Mouse (Mus musculus): ENCODE results near the gene Mblac1. TPM values are rescaled to one million over a fixed set of nuclear protein-coding genes. Genes with fewer than 3 reads are reported as not detected.
A peak's percentile ranks its signal among the peaks of the same experiment; 100 is the strongest.

The Mblac1 gene
- total and polyA plus RNA-seq, 2 experiments from 2014 or later: 5.6 to 6.8 TPM

DNA sequence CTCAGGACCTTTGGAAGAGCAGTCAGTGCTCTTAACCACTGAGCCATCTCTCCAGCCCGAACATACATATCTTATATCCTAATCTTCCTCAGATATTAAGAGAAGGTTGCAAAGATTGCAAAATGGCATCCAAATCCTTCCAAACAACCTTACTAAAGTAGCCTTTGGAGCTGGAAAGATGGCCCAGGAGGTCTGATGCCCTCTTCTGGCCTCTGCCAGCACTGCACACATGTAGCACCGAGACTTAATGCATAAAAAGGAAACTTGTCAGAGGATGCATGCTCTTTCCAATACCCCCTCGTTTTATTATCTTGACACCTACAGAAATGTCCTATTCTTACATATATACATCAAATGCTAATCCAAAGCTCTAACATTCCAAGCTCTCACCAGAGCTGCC is 33.9 kb downstream of the Mblac1 start:
- no peak overlapping the region for H3K9ac ChIP-seq (replicated peaks; ENCODE audit: low read depth, low read length)
- H3K4me2 ChIP-seq (ENCODE audit: low read depth, low read length): no peak overlapping the region
- H3K27me3 ChIP-seq (ENCODE audit: control insufficient read depth, insufficient read depth, low read length): no peaks in the 10 kb centered on the region
- 54% methylated on average over 3 of the region's 3 CpGs for WGBS
- H3K4me3 ChIP-seq (ENCODE audit: low read depth, low read length): no peak overlapping the region
- no peak overlapping the region for H3K27ac ChIP-seq (ENCODE audit: low read depth)
- ATAC-seq (ENCODE audit: insufficient read depth, low read depth) (no peak), DNase-seq (ENCODE audit: low spot score) (no peak)
- TF ChIP-seq EP300 (IDR thresholded peaks at IDR 0.05; ENCODE audit: low read depth) (no peak), CTCF (IDR thresholded peaks at IDR 0.05; ENCODE audit: low read depth) (peak; percentile 40)
- no peaks in the 10 kb centered on the region for H3K36me3 ChIP-seq (replicated peaks; ENCODE audit: control insufficient read depth, insufficient read depth, low read length)
- H3K9me3 ChIP-seq (replicated peaks; ENCODE audit: control insufficient read depth, low read length): no peaks in the 10 kb centered on the region
- no peaks in the 10 kb centered on the region for H3K4me1 ChIP-seq (ENCODE audit: control insufficient read depth, insufficient read depth)

DNA sequence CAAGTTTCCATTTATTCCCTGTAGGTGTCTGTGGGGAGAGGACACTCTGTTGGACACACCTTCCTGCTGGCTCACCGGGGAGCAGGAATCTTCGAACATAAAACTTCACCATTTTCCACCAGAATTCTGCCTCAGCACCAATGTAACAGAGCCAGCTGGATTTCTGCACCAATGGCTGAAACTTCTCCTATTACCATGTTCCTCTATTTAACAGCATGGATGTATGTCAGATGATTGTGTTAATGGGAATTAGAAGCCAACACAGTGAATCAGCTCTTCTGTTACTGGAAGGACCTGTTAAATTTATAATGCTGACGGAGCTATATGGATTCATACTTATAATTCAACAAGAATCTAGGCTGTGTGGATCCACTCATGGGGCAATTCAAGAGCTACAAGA is 35.4 kb downstream of the Mblac1 start:
- H3K9me3 ChIP-seq (replicated peaks; ENCODE audit: control insufficient read depth, low read length): no peaks in the 10 kb centered on the region
- ATAC-seq (ENCODE audit: insufficient read depth, low read depth) (no peak), DNase-seq (ENCODE audit: low spot score) (no peak)
- no peak for TF ChIP-seq EP300 (IDR thresholded peaks at IDR 0.05; ENCODE audit: low read depth)
- no peak for TF ChIP-seq CTCF (IDR thresholded peaks at IDR 0.05; ENCODE audit: low read depth)
- 82% methylated on average over 3 of the region's 3 CpGs for WGBS
- no peak overlapping the region for H3K4me3 ChIP-seq (ENCODE audit: low read depth, low read length)
- H3K27me3 ChIP-seq (ENCODE audit: control insufficient read depth, insufficient read depth, low read length): no peaks in the 10 kb centered on the region
- H3K4me1 ChIP-seq (ENCODE audit: control insufficient read depth, insufficient read depth): no peaks in the 10 kb centered on the region
- no peaks in the 10 kb centered on the region for H3K36me3 ChIP-seq (replicated peaks; ENCODE audit: control insufficient read depth, insufficient read depth, low read length)
- no peak overlapping the region for H3K27ac ChIP-seq (ENCODE audit: low read depth)
- no peak overlapping the region for H3K9ac ChIP-seq (replicated peaks; ENCODE audit: low read depth, low read length)
- no peak overlapping the region for H3K4me2 ChIP-seq (ENCODE audit: low read depth, low read length)

DNA sequence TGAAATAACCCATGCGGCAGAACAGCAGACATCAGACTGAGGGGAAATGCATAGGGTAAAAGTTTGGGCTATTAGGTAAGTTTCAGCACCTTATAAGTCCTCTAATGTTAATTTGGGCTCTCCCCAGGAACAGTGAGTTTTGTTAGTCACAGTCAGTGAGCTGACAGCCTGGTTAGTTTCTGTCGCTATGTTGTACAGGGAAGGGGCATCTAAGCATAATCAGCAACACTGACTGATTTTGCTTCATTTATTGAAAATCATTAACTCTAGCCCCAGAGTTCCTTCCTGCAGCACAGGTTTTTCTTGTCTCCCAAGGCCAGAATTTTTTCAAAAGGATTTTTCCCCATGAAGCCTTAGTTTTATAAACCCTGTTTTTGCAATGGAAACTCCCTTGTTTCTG is 39.7 kb downstream of the Mblac1 start:
- H3K27ac ChIP-seq (ENCODE audit: low read depth): no peak overlapping the region
- no peak overlapping the region for H3K9ac ChIP-seq (replicated peaks; ENCODE audit: low read depth, low read length)
- H3K4me3 ChIP-seq (ENCODE audit: low read depth, low read length): no peak overlapping the region
- TF ChIP-seq CTCF (IDR thresholded peaks at IDR 0.05; ENCODE audit: low read depth): no peak
- TF ChIP-seq EP300 (IDR thresholded peaks at IDR 0.05; ENCODE audit: low read depth): no peak
- H3K36me3 ChIP-seq (replicated peaks; ENCODE audit: control insufficient read depth, insufficient read depth, low read length): no peaks in the 10 kb centered on the region
- WGBS: 70% methylated on average over 2 of the region's 2 CpGs
- H3K4me1 ChIP-seq (ENCODE audit: control insufficient read depth, insufficient read depth): no peaks in the 10 kb centered on the region
- no peak for ATAC-seq (ENCODE audit: insufficient read depth, low read depth)
- no peaks in the 10 kb centered on the region for H3K9me3 ChIP-seq (replicated peaks; ENCODE audit: control insufficient read depth, low read length)
- no peak for DNase-seq (ENCODE audit: low spot score)
- H3K4me2 ChIP-seq (ENCODE audit: low read depth, low read length): no peak overlapping the region
- no peaks in the 10 kb centered on the region for H3K27me3 ChIP-seq (ENCODE audit: control insufficient read depth, insufficient read depth, low read length)

DNA sequence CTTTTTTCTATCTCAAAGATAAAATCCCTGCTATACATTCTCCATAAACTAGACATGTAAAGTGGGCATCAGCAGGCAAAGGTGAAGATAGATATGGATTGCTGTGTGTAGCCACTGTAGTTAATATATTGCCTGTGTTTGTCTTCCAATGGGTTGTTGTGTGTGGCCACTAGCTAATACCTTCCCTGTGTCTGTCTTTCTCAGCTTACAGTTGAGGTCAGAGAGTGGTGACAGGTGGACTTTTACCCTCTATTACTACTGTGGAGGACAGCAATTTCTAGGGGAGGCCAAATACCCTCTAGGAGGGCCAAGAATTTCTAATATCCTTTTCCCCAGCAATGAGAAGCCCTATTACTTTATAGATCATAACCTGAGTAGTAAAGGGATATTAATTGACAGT is 40.1 kb downstream of the Mblac1 start:
- Histone ChIP-seq H3K9ac (replicated peaks; ENCODE audit: low read depth, low read length) (no peak overlapping the region), H3K4me3 (ENCODE audit: low read depth, low read length) (no peak overlapping the region), H3K4me2 (ENCODE audit: low read depth, low read length) (no peak overlapping the region), H3K27ac (ENCODE audit: low read depth) (no peak overlapping the region), H3K9me3 (replicated peaks; ENCODE audit: control insufficient read depth, low read length) (no peaks in the 10 kb centered on the region), H3K27me3 (ENCODE audit: control insufficient read depth, insufficient read depth, low read length) (no peaks in the 10 kb centered on the region), H3K36me3 (replicated peaks; ENCODE audit: control insufficient read depth, insufficient read depth, low read length) (no peaks in the 10 kb centered on the region), H3K4me1 (ENCODE audit: control insufficient read depth, insufficient read depth) (no peaks in the 10 kb centered on the region)
- no peak for ATAC-seq (ENCODE audit: insufficient read depth, low read depth)
- TF ChIP-seq EP300 (IDR thresholded peaks at IDR 0.05; ENCODE audit: low read depth): no peak
- TF ChIP-seq CTCF (IDR thresholded peaks at IDR 0.05; ENCODE audit: low read depth): no peak
- DNase-seq (ENCODE audit: low spot score): no peak

DNA sequence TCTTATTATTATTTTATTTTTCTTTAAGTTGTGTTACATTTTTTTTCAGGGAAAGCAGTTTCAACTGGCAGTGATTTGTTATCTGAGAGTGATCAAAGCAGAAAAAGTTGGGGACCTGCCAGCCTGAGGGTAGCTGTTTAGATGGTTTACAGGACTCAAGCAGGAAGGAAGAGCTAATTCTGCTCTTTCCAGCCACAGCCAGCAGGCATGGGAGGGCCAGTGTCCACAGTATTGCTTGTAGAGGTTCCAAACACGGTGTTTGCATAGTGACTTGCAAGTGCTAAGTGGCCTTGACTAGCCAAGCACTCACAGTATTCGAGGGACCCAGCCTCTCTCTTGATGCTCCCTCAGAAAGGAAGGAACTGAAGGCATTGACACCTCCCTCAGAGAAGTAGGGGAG is 47.4 kb downstream of the Mblac1 start:
- 24% methylated on average over 2 of the region's 2 CpGs for WGBS
- ATAC-seq (ENCODE audit: insufficient read depth, low read depth) (no peak), DNase-seq (ENCODE audit: low spot score) (no peak)
- H3K4me2 ChIP-seq (ENCODE audit: low read depth, low read length): no peak overlapping the region
- no peaks in the 10 kb centered on the region for H3K36me3 ChIP-seq (replicated peaks; ENCODE audit: control insufficient read depth, insufficient read depth, low read length)
- H3K9me3 ChIP-seq (replicated peaks; ENCODE audit: control insufficient read depth, low read length): no peaks in the 10 kb centered on the region
- no peak overlapping the region for H3K27ac ChIP-seq (ENCODE audit: low read depth)
- no peaks in the 10 kb centered on the region for H3K27me3 ChIP-seq (ENCODE audit: control insufficient read depth, insufficient read depth, low read length)
- H3K4me1 ChIP-seq (ENCODE audit: control insufficient read depth, insufficient read depth): no peaks in the 10 kb centered on the region
- TF ChIP-seq EP300 (IDR thresholded peaks at IDR 0.05; ENCODE audit: low read depth) (no peak), CTCF (IDR thresholded peaks at IDR 0.05; ENCODE audit: low read depth) (no peak)
- no peak overlapping the region for H3K9ac ChIP-seq (replicated peaks; ENCODE audit: low read depth, low read length)
- no peak overlapping the region for H3K4me3 ChIP-seq (ENCODE audit: low read depth, low read length)

MicroRNAs encoded within 50 kb of the gene (microRNA counts, 519-probe panel; counts per million panel counts)
- microRNA mmu-miR-106b (5,915 counts per million, percentile 76 among the panel's probes with 10 or more counts), microRNA mmu-miR-25 (7,340 counts per million, percentile 87 among the panel's probes with 10 or more counts), microRNA mmu-miR-93 (5,368 counts per million, percentile 69 among the panel's probes with 10 or more counts)

Small RNAs within 50 kb of the gene (microRNA-seq; reads per million reads assigned to microRNA genes)
- gene Mir106b: 3,316 reads per million, percentile 90 among the genes with 10 or more reads in this experiment
- 446 reads per million, percentile 73 among the genes with 10 or more reads in this experiment for gene Mir25
- 5,145 reads per million, percentile 93 among the genes with 10 or more reads in this experiment for gene Mir93

Other genes with a start within 250 kb of the Mblac1 start
- gene Gjc3, start 231.2 kb upstream of the Mblac1 start, total RNA-seq (2014; rRNA removed; ENCODE audit: low replicate concordance): 0.92 TPM in 1 of 2 replicates, not detected in the other
- 0.05 and 0.08 TPM in 2 replicates for gene Gjc3, start 231.2 kb upstream of the Mblac1 start, polyA plus RNA-seq (2015; fragmentation: Nextera tagmentation; extraction: Ambion mirVana)
- 4.2 TPM in 1 of 2 replicates, not detected in the other for gene Azgp1, start 212.8 kb upstream of the Mblac1 start, total RNA-seq (2014; rRNA removed; ENCODE audit: low replicate concordance)
- gene Azgp1, start 212.8 kb upstream of the Mblac1 start, polyA plus RNA-seq (2015; fragmentation: Nextera tagmentation; extraction: Ambion mirVana): 0.08 TPM in 1 of 2 replicates, not detected in the other
- gene Smok3a, start 173.1 kb upstream of the Mblac1 start, total RNA-seq (2014; rRNA removed; ENCODE audit: low replicate concordance): not detected in 2 replicates
- gene Smok3a, start 173.1 kb upstream of the Mblac1 start, polyA plus RNA-seq (2015; fragmentation: Nextera tagmentation; extraction: Ambion mirVana): not detected in 2 replicates
- not detected in 2 replicates for gene Smok3b, start 172.9 kb upstream of the Mblac1 start, total RNA-seq (2014; rRNA removed; ENCODE audit: low replicate concordance)
- not detected in 2 replicates for gene Smok3b, start 172.9 kb upstream of the Mblac1 start, polyA plus RNA-seq (2015; fragmentation: Nextera tagmentation; extraction: Ambion mirVana)
- not detected in 2 replicates for gene Smok3c, start 141.1 kb upstream of the Mblac1 start, total RNA-seq (2014; rRNA removed; ENCODE audit: low replicate concordance)
- not detected in 2 replicates for gene Smok3c, start 141.1 kb upstream of the Mblac1 start, polyA plus RNA-seq (2015; fragmentation: Nextera tagmentation; extraction: Ambion mirVana)
- 10.9 and 19.1 TPM in 2 replicates for gene Zkscan1, start 109.2 kb upstream of the Mblac1 start, total RNA-seq (2014; rRNA removed; ENCODE audit: low replicate concordance)
- 5.4 and 6.5 TPM in 2 replicates for gene Zkscan1, start 109.2 kb upstream of the Mblac1 start, polyA plus RNA-seq (2015; fragmentation: Nextera tagmentation; extraction: Ambion mirVana)
- 7.7 and 14.0 TPM in 2 replicates for gene Zscan21, start 77.4 kb upstream of the Mblac1 start, total RNA-seq (2014; rRNA removed; ENCODE audit: low replicate concordance)
- 25.0 and 25.2 TPM in 2 replicates for gene Zscan21, start 77.4 kb upstream of the Mblac1 start, polyA plus RNA-seq (2015; fragmentation: Nextera tagmentation; extraction: Ambion mirVana)
- gene Zfp113, start 38.6 kb upstream of the Mblac1 start, total RNA-seq (2014; rRNA removed; ENCODE audit: low replicate concordance): 15.3 and 24.8 TPM in 2 replicates
- gene Zfp113, start 38.6 kb upstream of the Mblac1 start, polyA plus RNA-seq (2015; fragmentation: Nextera tagmentation; extraction: Ambion mirVana): 8.3 and 9.3 TPM in 2 replicates
- 39.9 and 45.6 TPM in 2 replicates for gene Cops6, start 33.2 kb upstream of the Mblac1 start, total RNA-seq (2014; rRNA removed; ENCODE audit: low replicate concordance)
- gene Cops6, start 33.2 kb upstream of the Mblac1 start, polyA plus RNA-seq (2015; fragmentation: Nextera tagmentation; extraction: Ambion mirVana): 281 and 291 TPM in 2 replicates
- 13.9 and 24.1 TPM in 2 replicates for gene Ap4m1, start 22.3 kb upstream of the Mblac1 start, total RNA-seq (2014; rRNA removed; ENCODE audit: low replicate concordance)
- 6.1 and 6.5 TPM in 2 replicates for gene Ap4m1, start 22.3 kb upstream of the Mblac1 start, polyA plus RNA-seq (2015; fragmentation: Nextera tagmentation; extraction: Ambion mirVana)
- gene Mcm7, start 21.9 kb upstream of the Mblac1 start, total RNA-seq (2014; rRNA removed; ENCODE audit: low replicate concordance): 39.5 and 67.6 TPM in 2 replicates
- 33.3 and 39.9 TPM in 2 replicates for gene Mcm7, start 21.9 kb upstream of the Mblac1 start, polyA plus RNA-seq (2015; fragmentation: Nextera tagmentation; extraction: Ambion mirVana)
- 52.8 and 77.7 TPM in 2 replicates for gene Taf6, start 6.9 kb upstream of the Mblac1 start, total RNA-seq (2014; rRNA removed; ENCODE audit: low replicate concordance)
- 33.4 and 39.1 TPM in 2 replicates for gene Taf6, start 6.9 kb upstream of the Mblac1 start, polyA plus RNA-seq (2015; fragmentation: Nextera tagmentation; extraction: Ambion mirVana)
- 3.6 and 4.7 TPM in 2 replicates for gene Cnpy4, start 6.8 kb upstream of the Mblac1 start, total RNA-seq (2014; rRNA removed; ENCODE audit: low replicate concordance)
- gene Cnpy4, start 6.8 kb upstream of the Mblac1 start, polyA plus RNA-seq (2015; fragmentation: Nextera tagmentation; extraction: Ambion mirVana): 8.7 and 11.4 TPM in 2 replicates
- gene Nxpe5, start 31.6 kb downstream of the Mblac1 start, total RNA-seq (2014; rRNA removed; ENCODE audit: low replicate concordance): 0.76 TPM in 1 of 2 replicates, not detected in the other
- gene Nxpe5, start 31.6 kb downstream of the Mblac1 start, polyA plus RNA-seq (2015; fragmentation: Nextera tagmentation; extraction: Ambion mirVana): 0.07 TPM in 1 of 2 replicates, not detected in the other
- gene Lamtor4, start 61.2 kb downstream of the Mblac1 start, total RNA-seq (2014; rRNA removed; ENCODE audit: low replicate concordance): 60.2 and 102 TPM in 2 replicates
- 101 and 104 TPM in 2 replicates for gene Lamtor4, start 61.2 kb downstream of the Mblac1 start, polyA plus RNA-seq (2015; fragmentation: Nextera tagmentation; extraction: Ambion mirVana)
- 12.0 and 13.4 TPM in 2 replicates for gene BC037034, start 69.7 kb downstream of the Mblac1 start, total RNA-seq (2014; rRNA removed; ENCODE audit: low replicate concordance)
- 0.96 and 1.1 TPM in 2 replicates for gene BC037034, start 69.7 kb downstream of the Mblac1 start, polyA plus RNA-seq (2015; fragmentation: Nextera tagmentation; extraction: Ambion mirVana)
- not detected in 2 replicates for gene Gal3st4, start 78.5 kb downstream of the Mblac1 start, total RNA-seq (2014; rRNA removed; ENCODE audit: low replicate concordance)
- gene Gal3st4, start 78.5 kb downstream of the Mblac1 start, polyA plus RNA-seq (2015; fragmentation: Nextera tagmentation; extraction: Ambion mirVana): 0.47 and 0.60 TPM in 2 replicates
- not detected in 2 replicates for gene Gm43720, start 85.6 kb downstream of the Mblac1 start, total RNA-seq (2014; rRNA removed; ENCODE audit: low replicate concordance)
- gene Gm43720, start 85.6 kb downstream of the Mblac1 start, polyA plus RNA-seq (2015; fragmentation: Nextera tagmentation; extraction: Ambion mirVana): 0.05 and 0.07 TPM in 2 replicates
- gene Gpc2, start 85.7 kb downstream of the Mblac1 start, total RNA-seq (2014; rRNA removed; ENCODE audit: low replicate concordance): 1.1 and 6.0 TPM in 2 replicates
- 1.9 TPM in 2 replicates for gene Gpc2, start 85.7 kb downstream of the Mblac1 start, polyA plus RNA-seq (2015; fragmentation: Nextera tagmentation; extraction: Ambion mirVana)
- gene Stag3, start 85.9 kb downstream of the Mblac1 start, total RNA-seq (2014; rRNA removed; ENCODE audit: low replicate concordance): 8.2 TPM in 1 of 2 replicates, not detected in the other
- gene Stag3, start 85.9 kb downstream of the Mblac1 start, polyA plus RNA-seq (2015; fragmentation: Nextera tagmentation; extraction: Ambion mirVana): 0.49 and 0.68 TPM in 2 replicates
- gene Pvrig, start 147.6 kb downstream of the Mblac1 start, total RNA-seq (2014; rRNA removed; ENCODE audit: low replicate concordance): not detected in 2 replicates
- not detected in 2 replicates for gene Pvrig, start 147.6 kb downstream of the Mblac1 start, polyA plus RNA-seq (2015; fragmentation: Nextera tagmentation; extraction: Ambion mirVana)
- gene Zfp157, start 247.2 kb downstream of the Mblac1 start, total RNA-seq (2014; rRNA removed; ENCODE audit: low replicate concordance): 6.6 and 15.5 TPM in 2 replicates
- gene Zfp157, start 247.2 kb downstream of the Mblac1 start, polyA plus RNA-seq (2015; fragmentation: Nextera tagmentation; extraction: Ambion mirVana): 13.1 and 14.4 TPM in 2 replicates

All from heart, postnatal 0 days (tissue).